Mouse (Mus musculus) myocyte (in vitro differentiated cells): ENCODE measurements around the gene Hist1h2bl.

Experiments used
- CEBPB ChIP-seq: IDR thresholded peaks from 2 replicates; pipeline ENCODE4 v1.6.1; 2011; ENCODE audit warnings: mild to moderate bottlenecking, moderate library complexity; ENCODE audit not compliant: poor library complexity, insufficient read depth, severe bottlenecking
- E2F4 ChIP-seq: IDR thresholded peaks from one replicate; pipeline ENCODE4 v1.6.1; 2011; ENCODE audit warnings: mild to moderate bottlenecking, control low read depth, moderate library complexity; ENCODE audit not compliant: insufficient read depth
- MAX ChIP-seq: IDR thresholded peaks from one replicate; pipeline ENCODE4 v1.6.1; 2011; ENCODE audit warnings: low read depth, mild to moderate bottlenecking, control low read depth
- MYOD1 ChIP-seq, 3 experiments: IDR thresholded peaks; one replicate each; pipeline ENCODE4 v1.6.1; 2011; ENCODE audit warnings: control low read depth in 2 of 3, low read depth in 2 of 3, mild to moderate bottlenecking in 2 of 3, moderate library complexity in 1 of 3; ENCODE audit not compliant: insufficient read length in 2 of 3, control insufficient read depth in 1 of 3
- MYOG ChIP-seq, 3 experiments: IDR thresholded peaks; one replicate each; pipeline ENCODE4 v1.6.1; 2011; ENCODE audit warnings: control low read depth in 2 of 3, low read depth in 2 of 3, mild to moderate bottlenecking in 2 of 3; ENCODE audit not compliant: insufficient read length in 2 of 3, control insufficient read depth in 1 of 3, insufficient read depth in 1 of 3
- POLR2A ChIP-seq: IDR thresholded peaks from one replicate; pipeline ENCODE4 v1.6.1; 2011; ENCODE audit warnings: low read depth, mild to moderate bottlenecking, control low read depth, moderate library complexity; ENCODE audit not compliant: insufficient read length
- POLR2AphosphoS2 ChIP-seq: IDR thresholded peaks from one replicate; pipeline ENCODE4 v1.6.1; 2011; ENCODE audit warnings: low read depth, control low read depth; ENCODE audit not compliant: insufficient read length
- SRF ChIP-seq: IDR thresholded peaks from one replicate; pipeline ENCODE4 v1.6.1; 2011; ENCODE audit warnings: low read depth; ENCODE audit not compliant: control insufficient read depth, insufficient read length
- TCF12 ChIP-seq: IDR thresholded peaks from one replicate; pipeline ENCODE4 v1.6.1; 2011; ENCODE audit warnings: mild to moderate bottlenecking, control low read depth; ENCODE audit not compliant: poor library complexity, insufficient read depth, severe bottlenecking
- TCF3 ChIP-seq: IDR thresholded peaks from one replicate; pipeline ENCODE4 v1.6.1; 2011; ENCODE audit warnings: low read depth, control low read depth; ENCODE audit not compliant: insufficient read length
- USF1 ChIP-seq: IDR thresholded peaks from one replicate; pipeline ENCODE4 v1.6.1; 2011; ENCODE audit warnings: low read depth, mild to moderate bottlenecking, control low read depth, moderate library complexity

DNA sequence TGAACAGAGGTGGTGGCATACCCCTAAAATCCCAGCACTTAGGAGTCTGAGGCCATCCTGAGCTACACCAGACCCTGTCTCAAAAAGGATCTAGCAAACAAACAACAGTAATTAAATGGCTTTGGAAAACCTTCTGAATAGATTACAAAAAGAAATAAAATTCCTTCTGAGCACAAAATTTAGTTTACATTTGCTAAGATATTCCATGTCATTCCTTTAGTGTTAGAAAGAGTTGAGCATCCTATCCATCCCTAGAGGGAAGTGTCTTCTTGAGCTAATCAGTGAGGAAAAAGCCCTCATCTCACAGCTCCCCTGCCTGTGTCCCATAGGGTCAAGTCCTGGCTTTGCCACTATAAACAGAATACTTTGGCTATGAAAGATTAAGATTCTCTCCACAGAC, 18.1 kb downstream of the Hist1h2bl start, which contains the start of gene Olfr1359:
- TF ChIP-seq POLR2AphosphoS2 (no peak), SRF (no peak), POLR2A (no peak), MAX (no peak), USF1 (no peak), MYOG (IDR thresholded peaks at IDR 0.05; ENCODE audit: control insufficient read depth in 1 of 3, insufficient read depth in 1 of 3, insufficient read length in 2 of 3, low read depth in 2 of 3) (no peak), E2F4 (no peak), TCF12 (no peak), CEBPB (no peak), TCF3 (no peak), MYOD1 (IDR thresholded peaks at IDR 0.05; ENCODE audit: control insufficient read depth in 1 of 3, insufficient read length in 2 of 3, low read depth in 2 of 3) (no peak)
